In the genomic region with DNA sequence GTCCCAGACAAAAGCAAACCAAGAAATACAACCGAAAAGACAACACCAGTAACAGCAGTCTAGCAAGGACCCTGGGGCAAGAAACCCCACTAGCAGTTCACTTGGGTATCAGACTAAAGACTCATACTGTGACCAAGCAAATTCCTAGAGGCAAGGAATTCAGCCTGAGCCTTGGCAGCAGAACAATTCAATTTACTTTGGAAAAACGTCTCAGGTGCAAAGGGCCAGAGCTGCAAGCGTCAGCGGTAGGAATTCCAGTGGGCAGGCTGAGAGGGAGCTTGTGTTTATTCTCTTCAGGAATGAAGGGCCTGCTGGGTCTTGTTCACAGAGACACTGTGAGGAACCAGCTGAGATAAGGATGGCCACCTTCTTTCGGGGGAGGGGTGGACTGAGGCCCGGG, we compare ENCODE assay signal across 16 mouse cellular contexts. TPM values are rescaled to one million over a fixed set of nuclear protein-coding genes. Genes with fewer than 3 reads are reported as not detected.
DNase-seq lines count a peak whose midpoint lies in the region; ATAC-seq lines count a peak whose summit lies in the region.
"Had no signal": no experiment of that assay in that cellular context is flagged by ENCODE, and none has a peak within 500 bp of the region (broad histone marks: within the 10 kb centered on the region; RNA-seq: fewer than 3 reads in every experiment).

No protein-coding gene starts in this region.

- H3K9me3 ChIP-seq in heart, embryonic 12.5 days (replicated peaks): no peaks in the 10 kb centered on the region
- H3K9me3 ChIP-seq: G1E had no signal

- H3K27ac ChIP-seq in heart, embryonic 12.5 days (ENCODE audit: poor library complexity, severe bottlenecking): no peak overlapping the region
- H3K27ac ChIP-seq: gastrocnemius, adult 2 months had no signal

- H3K36me3 ChIP-seq in heart, embryonic 12.5 days: no peaks in the 10 kb centered on the region
- H3K36me3 ChIP-seq: G1E had no signal

- H3K9ac ChIP-seq in heart, embryonic 12.5 days: no peak overlapping the region

- no peak for ATAC-seq in megakaryocyte-erythroid progenitor cell, adult 5-6 weeks (replicated peaks; ENCODE audit: low FRiP score, low TSS enrichment, poor library complexity, severe bottlenecking)
- ATAC-seq in heart, embryonic 12.5 days (ENCODE audit: insufficient number of reproducible peaks, low FRiP score): no peak
- ATAC-seq: intestine, postnatal 0 days had no signal

- H3K4me1 ChIP-seq in heart, embryonic 12.5 days (replicated peaks): peaks cover 20% of the 10 kb centered on the region; the same call in 1 of the 2 replicates

- peak; percentile 24 to 30 for DNase-seq in lung, adult 18-20 months
- no peak for DNase-seq in lung, postnatal 14 days
- DNase-seq in embryo, embryonic 10 days (ENCODE audit: low spot score): peak; percentile 49
- peak; percentile 36 for DNase-seq in forelimb bud, embryonic 11.5 days (ENCODE audit: low read depth, low spot score)
- DNase-seq in lung, postnatal 36 days: peak; percentile 15
- DNase-seq in adrenal gland, postnatal 10 days: no peak
- DNase-seq: adrenal gland, postnatal 14 days; cerebellum, adult 11 months; gastrocnemius, adult 2 months; thymus, adult 2 months had no signal

- 15% methylated on average over 6 of the region's 6 CpGs for WGBS in heart, embryonic 12.5 days

- no peak overlapping the region for H3K4me3 ChIP-seq in heart, embryonic 12.5 days
- H3K4me3 ChIP-seq: erythroblast, embryonic 14.5 days; gastrocnemius, adult 2 months had no signal

- no peaks in the 10 kb centered on the region for H3K27me3 ChIP-seq in heart, embryonic 12.5 days (replicated peaks)

- no peak overlapping the region for H3K4me2 ChIP-seq in heart, embryonic 12.5 days

RNA-seq across cellular contexts. Expression of gene Igfbp2, which starts 45.5 kb away (rescaled TPM):
- total RNA-seq in megakaryocyte-erythroid progenitor cell, adult 5-6 weeks (2014; fragmentation: Nextera tagmentation): not detected in 2 replicates
- not detected in 2 replicates for total RNA-seq in megakaryocyte-erythroid progenitor cell, adult 5-6 weeks (2017)
- total RNA-seq in adrenal gland, postnatal 10 days (2021): 100 to 1,000 TPM; 210 to 501 TPM
- polyA plus RNA-seq in heart, embryonic 12.5 days (2016; fragmentation: Nextera tagmentation; extraction: Ambion mirVana): 91.7 and 93.5 TPM in 2 replicates
- total RNA-seq: gastrocnemius, adult 2 months; megakaryocyte, adult 5-6 weeks had no signal
- polyA plus RNA-seq: G1E had no signal

Comparison
In these comparisons a context has a peak if more than half of its experiments do, and no peak if none do; other contexts are left out.
1. DNase-seq: peak in lung, adult 18-20 months (2 of 2), embryo, embryonic 10 days (single experiment), forelimb bud, embryonic 11.5 days (single experiment) and lung, postnatal 36 days (single experiment); none in lung, postnatal 14 days (single experiment) and adrenal gland, postnatal 10 days (single experiment).
2. RNA of gene Igfbp2, which starts 45.5 kb away (total RNA-seq): 210 to 501 TPM in adrenal gland, postnatal 10 days; not detected in megakaryocyte-erythroid progenitor cell, adult 5-6 weeks; every median in the first group is over 100 times any median in the second.